Mouse (Mus musculus) E14TG2a.4 (cell line): ENCODE data around the gene E2f4.

Experiments used
- CTCF ChIP-seq: conservative IDR thresholded peaks from 2 replicates; pipeline ENCODE4 v1.5.1; 2014; ENCODE audit warnings: low read length
- NANOG ChIP-seq: IDR thresholded peaks from 2 replicates; pipeline ENCODE4 v1.6.1; 2014; ENCODE audit warnings: borderline replicate concordance, low read length, mixed read lengths
- POU5F1 ChIP-seq: IDR thresholded peaks from 2 replicates; pipeline ENCODE4 v1.6.1; 2014; ENCODE audit warnings: low read length, borderline replicate concordance

DNA sequence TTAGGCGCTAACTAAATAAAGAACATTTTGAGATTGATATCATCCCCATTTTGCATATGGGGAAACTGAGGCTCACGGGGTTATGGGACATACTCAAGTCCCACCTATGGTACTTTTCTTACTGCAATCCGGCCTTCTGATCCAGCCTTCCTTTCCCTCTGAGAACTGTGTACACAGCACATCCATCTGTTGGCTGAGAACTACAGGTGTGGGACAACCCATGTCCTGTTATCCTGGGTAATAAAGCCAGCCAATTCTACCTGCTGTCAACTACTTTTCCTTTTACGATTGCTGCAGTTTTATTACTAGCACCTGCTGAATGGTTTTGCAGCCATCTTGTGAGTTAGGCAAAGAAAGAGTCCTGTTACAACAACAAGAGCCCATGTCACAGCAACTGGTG, 57.1 kb downstream of the E2f4 start:
- TF ChIP-seq CTCF, result no peak
- no peak for TF ChIP-seq POU5F1
- TF ChIP-seq NANOG, result no peak
